In the genomic region with DNA sequence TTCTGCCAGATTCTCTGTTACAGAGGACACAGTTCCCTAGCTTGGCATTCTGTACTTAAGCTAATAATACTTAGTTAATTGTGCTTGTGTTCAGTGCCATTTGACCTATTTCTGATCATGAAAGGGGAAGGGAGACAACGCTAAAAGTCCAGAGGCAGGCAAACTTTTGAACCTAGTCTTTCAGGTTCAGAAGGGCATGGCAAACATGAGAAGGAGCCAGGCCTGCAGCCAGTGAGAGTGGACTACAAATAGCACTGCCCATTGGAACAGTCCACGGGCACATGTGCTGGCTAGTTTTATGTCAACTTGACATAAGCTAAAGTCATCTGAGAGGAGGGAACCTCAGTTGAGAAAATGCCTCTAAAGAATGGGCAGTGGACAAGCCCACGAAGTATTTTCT, we compare ENCODE assay signal across 25 mouse cellular contexts. TPM values are rescaled to one million over a fixed set of nuclear protein-coding genes. Genes with fewer than 3 reads are reported as not detected.
DNase-seq lines count a peak whose midpoint lies in the region; ATAC-seq and TF ChIP-seq lines count a peak whose summit lies in the region.
"Had no signal": no experiment of that assay in that cellular context is flagged by ENCODE, and none has a peak within 500 bp of the region (broad histone marks: within the 10 kb centered on the region; RNA-seq: fewer than 3 reads in every experiment).

No protein-coding gene starts in this region.

- H3K27me3 ChIP-seq in kidney, embryonic 16.5 days (ENCODE audit: insufficient read depth, low read length): no peaks in the 10 kb centered on the region
- H3K27me3 ChIP-seq in liver, postnatal 0 days (ENCODE audit: insufficient read depth, low read length): no peaks in the 10 kb centered on the region
- H3K27me3 ChIP-seq: embryonic facial prominence, embryonic 15.5 days; heart, embryonic 13.5 days; hindbrain, embryonic 13.5 days had no signal

- no peak overlapping the region for H3K4me3 ChIP-seq in kidney, embryonic 16.5 days (ENCODE audit: low read length)
- H3K4me3 ChIP-seq in liver, postnatal 0 days (ENCODE audit: low read depth, low read length): no peak overlapping the region
- H3K4me3 ChIP-seq: embryonic facial prominence, embryonic 15.5 days; forebrain, embryonic 10.5 days; heart, embryonic 13.5 days; hindbrain, embryonic 13.5 days had no signal

- H3K9me3 ChIP-seq in kidney, embryonic 16.5 days (ENCODE audit: low read length): no peaks in the 10 kb centered on the region
- H3K9me3 ChIP-seq in liver, postnatal 0 days (ENCODE audit: low read length): no peaks in the 10 kb centered on the region
- H3K9me3 ChIP-seq: embryonic facial prominence, embryonic 15.5 days; forebrain, embryonic 10.5 days; G1E; heart, embryonic 13.5 days; hindbrain, embryonic 13.5 days had no signal

- ATAC-seq in kidney, embryonic 16.5 days (ENCODE audit: low FRiP score, low TSS enrichment): no peak
- peak; percentile 84 for ATAC-seq in liver, postnatal 0 days
- ATAC-seq: activated CD4-positive, CD25-positive, alpha-beta regulatory T cell, adult 4 months; forebrain, postnatal 0 days; inflammation-experienced regulatory T-cells, adult 6 months; lung, postnatal 0 days had no signal

- peak; percentile 67 for TF ChIP-seq EP300 in liver, postnatal 0 days (IDR thresholded peaks at IDR 0.05; ENCODE audit: low read depth)

- H3K27ac ChIP-seq in kidney, embryonic 16.5 days (ENCODE audit: low read length): no peak overlapping the region
- peak overlapping the region; percentile 96 for H3K27ac ChIP-seq in liver, postnatal 0 days (ENCODE audit: low read depth)
- H3K27ac ChIP-seq: embryonic facial prominence, embryonic 15.5 days; forebrain, embryonic 10.5 days; heart, embryonic 13.5 days; hindbrain, embryonic 13.5 days had no signal

- TF ChIP-seq CTCF in liver, postnatal 0 days (IDR thresholded peaks at IDR 0.05; ENCODE audit: low read depth): no peak

- DNase-seq in heart, adult 18-20 months: peak; percentile 3 to 23
- DNase-seq in heart, adult 9 months (ENCODE audit: low spot score in 2 of 2): no peak
- DNase-seq in kidney, postnatal 25 days: peak; percentile 10 to 42
- peak; percentile 16 to 48 for DNase-seq in gastrocnemius, adult 8-10 months (ENCODE audit: low spot score in 2 of 2)
- DNase-seq in liver, postnatal 0 days: peak; percentile 42
- DNase-seq in spleen, postnatal 4 days (ENCODE audit: low spot score in 2 of 2): no peak
- DNase-seq in left cerebral cortex, postnatal 10 days (ENCODE audit: extremely low spot score in 1 of 2, low spot score in 2 of 2): no peak
- DNase-seq: adrenal gland, postnatal 36 days; cerebellum, adult 11-12 months; cerebellum, postnatal 14 days; embryo, embryonic 11 days; forebrain, postnatal 0 days; right cerebral cortex, postnatal 25 days; thymus, postnatal 36 days had no signal

- intact Hi-C loops in left cerebral cortex, postnatal 10 days (cut with DNase I): no loop called here

- H3K4me1 ChIP-seq in kidney, embryonic 16.5 days (ENCODE audit: insufficient read depth, low read length): no peaks in the 10 kb centered on the region
- H3K4me1 ChIP-seq in liver, postnatal 0 days (ENCODE audit: insufficient read depth): peaks cover 4% of the 10 kb centered on the region
- H3K4me1 ChIP-seq: forebrain, embryonic 10.5 days; heart, embryonic 13.5 days; hindbrain, embryonic 13.5 days had no signal

- no peaks in the 10 kb centered on the region for H3K36me3 ChIP-seq in kidney, embryonic 16.5 days (ENCODE audit: insufficient read depth, low read length)
- H3K36me3 ChIP-seq in liver, postnatal 0 days (replicated peaks; ENCODE audit: insufficient read depth, low read length): no peaks in the 10 kb centered on the region
- H3K36me3 ChIP-seq: embryonic facial prominence, embryonic 15.5 days; forebrain, embryonic 10.5 days; G1E; heart, embryonic 13.5 days; hindbrain, embryonic 13.5 days had no signal

- WGBS in kidney, embryonic 16.5 days: 68% methylated on average over 3 of the region's 3 CpGs
- WGBS in liver, postnatal 0 days (ENCODE audit: insufficient replicate concordance): 58% methylated on average over 3 of the region's 3 CpGs

- no peak overlapping the region for H3K9ac ChIP-seq in kidney, embryonic 16.5 days (replicated peaks; ENCODE audit: low read length)
- H3K9ac ChIP-seq in liver, postnatal 0 days (replicated peaks): 0 out of 2 replicates have a peak overlapping the region, but pooled peaks have one; percentile 1
- H3K9ac ChIP-seq: embryonic facial prominence, embryonic 15.5 days; forebrain, postnatal 0 days; heart, embryonic 13.5 days; hindbrain, embryonic 13.5 days had no signal

- no peak overlapping the region for H3K4me2 ChIP-seq in kidney, embryonic 16.5 days (replicated peaks; ENCODE audit: low read depth, low read length)
- no peak overlapping the region for H3K4me2 ChIP-seq in liver, postnatal 0 days (ENCODE audit: low read depth, low read length)
- H3K4me2 ChIP-seq: embryonic facial prominence, embryonic 15.5 days; heart, embryonic 13.5 days; hindbrain, embryonic 13.5 days; midbrain, embryonic 11.5 days had no signal

RNA-seq across cellular contexts. Expression of a gene that starts 51.1 kb away (rescaled TPM):
- under 1 TPM; 0.37 to 0.51 TPM for total RNA-seq in heart, adult 18-20 months (2021)
- polyA plus RNA-seq in kidney, embryonic 16.5 days (2015; fragmentation: Nextera tagmentation; extraction: Ambion mirVana): 144 and 152 TPM in 2 replicates
- total RNA-seq in gastrocnemius, adult 8-10 months (2022): under 1 TPM in 3 of 4 experiments, not detected in 1; 0.21 to 0.53 (median 0.29) TPM
- polyA plus RNA-seq in liver, postnatal 0 days (2015; fragmentation: Nextera tagmentation; extraction: Ambion mirVana): 3,364 and 3,428 TPM in 2 replicates
- 100 to 1,000 TPM; 109 to 114 TPM for total RNA-seq in left cerebral cortex, postnatal 10 days (2021)
- total RNA-seq: heart, postnatal 25 days had no signal
- polyA plus RNA-seq: activated CD4-positive, CD25-positive, alpha-beta regulatory T cell, adult 4 months; G1E; inflammation-experienced regulatory T-cells, adult 6 months had no signal

Comparison
In these comparisons a context has a peak if more than half of its experiments do, and no peak if none do; other contexts are left out.
1. DNase-seq: peak in heart, adult 18-20 months (2 of 2), kidney, postnatal 25 days (2 of 2), gastrocnemius, adult 8-10 months (2 of 2) and liver, postnatal 0 days (single experiment); none in heart, adult 9 months (0 of 2), spleen, postnatal 4 days (0 of 2) and left cerebral cortex, postnatal 10 days (0 of 2).
2. RNA of a gene that starts 51.1 kb away (total RNA-seq): 109 to 114 TPM in left cerebral cortex, postnatal 10 days; 0.37 to 0.51 TPM in heart, adult 18-20 months and 0.21 to 0.53 TPM in gastrocnemius, adult 8-10 months; every median in the first group is over 10 times any median in the second.